Mouse (Mus musculus): ENCODE measurements around the gene Ywhag.

- TF ChIP-seq CTCF (IDR thresholded peaks at IDR 0.05; ENCODE audit: low read depth), result no peak
- TF ChIP-seq EP300 (IDR thresholded peaks at IDR 0.05; ENCODE audit: low read depth), result no peak
Measured at GRCm38 (mm10) chr5:135899833-135900232, 34.6 kb downstream of the Ywhag start.
